Comparison of ENCODE assay signal across 8 mouse cellular contexts in the genomic region with DNA sequence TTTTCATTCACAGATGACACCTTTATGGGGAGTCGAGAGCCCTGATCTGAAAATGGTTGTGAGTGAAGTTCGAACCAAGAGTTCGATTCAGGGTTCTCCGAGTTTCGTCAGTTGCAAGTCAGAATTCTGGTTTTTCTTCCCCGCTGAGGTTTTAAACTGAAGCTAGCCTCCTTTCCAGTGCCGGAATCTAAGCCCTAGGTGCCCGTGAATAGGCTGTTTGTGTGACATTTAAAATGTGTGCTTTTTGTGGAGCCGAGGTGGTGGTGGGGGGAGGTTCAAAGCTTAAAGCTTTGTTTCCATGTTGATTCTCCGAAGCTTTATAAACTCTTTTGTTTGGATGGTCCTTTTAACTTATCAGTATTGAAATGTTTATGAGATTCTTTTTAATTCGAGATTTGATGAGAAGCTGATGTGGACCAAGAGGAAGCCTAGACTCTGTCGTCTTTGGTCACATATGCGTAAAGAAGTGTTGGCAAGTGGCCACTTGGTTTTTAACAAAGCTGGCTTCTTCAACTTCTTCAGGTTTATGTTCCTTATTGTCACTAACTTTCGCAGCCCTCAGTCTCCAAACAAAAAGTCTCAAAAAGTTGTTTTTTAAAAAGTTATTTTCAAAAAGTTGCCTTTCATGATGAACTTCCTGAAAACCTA. TPM values are rescaled to one million over a fixed set of nuclear protein-coding genes. Genes with fewer than 3 reads are reported as not detected.
A peak's percentile ranks its signal among the peaks of the same experiment; 100 is the strongest.
DNase-seq lines count a peak whose midpoint lies in the region; ATAC-seq and TF ChIP-seq lines count a peak whose summit lies in the region.

No protein-coding gene starts in this region.

- WGBS in neural tube, embryonic 13.5 days: 4% methylated on average over 14 of the region's 14 CpGs

- ATAC-seq in neural tube, embryonic 13.5 days (ENCODE audit: low read depth): no peak

- no peaks in the 10 kb centered on the region for H3K36me3 ChIP-seq in testis, adult 2 months (ENCODE audit: control insufficient read depth, insufficient read depth, low read length)
- H3K36me3 ChIP-seq in neural tube, embryonic 13.5 days: peaks cover 3% of the 10 kb centered on the region; the same call in 1 of the 2 replicates

- H3K27me3 ChIP-seq in testis, adult 2 months (ENCODE audit: control insufficient read depth, insufficient read depth, low read length): no peaks in the 10 kb centered on the region
- H3K27me3 ChIP-seq in neural tube, embryonic 13.5 days: no peaks in the 10 kb centered on the region

- H3K9ac ChIP-seq in neural tube, embryonic 13.5 days: peak overlapping the region; percentile 99

- no peak for TF ChIP-seq CTCF in testis, adult 2 months (IDR thresholded peaks at IDR 0.05; ENCODE audit: control insufficient read depth, insufficient read depth, insufficient replicate concordance, low read depth, low read length)

- H3K9me3 ChIP-seq in neural tube, embryonic 13.5 days: no peaks in the 10 kb centered on the region

- H3K4me2 ChIP-seq in neural tube, embryonic 13.5 days: peak overlapping the region; percentile 80

- DNase-seq in adrenal gland, adult 2 months: peak; percentile 15
- no peak for DNase-seq in adrenal gland, adult 18-20 months (ENCODE audit: low spot score in 2 of 2)
- DNase-seq in testis, postnatal 10 days (ENCODE audit: low spot score): no peak
- peak; percentile 17 for DNase-seq in kidney, postnatal 14 days
- no peak for DNase-seq in right cerebral cortex, postnatal 4 days
- no peak for DNase-seq in left cerebral cortex, adult 18-20 months (ENCODE audit: low spot score in 2 of 2)

- peaks cover 6% of the 10 kb centered on the region; the same call in 1 of the 2 replicates for H3K4me1 ChIP-seq in testis, adult 2 months (ENCODE audit: control insufficient read depth, insufficient read depth, low read length)
- peaks cover 24% of the 10 kb centered on the region for H3K4me1 ChIP-seq in neural tube, embryonic 13.5 days (replicated peaks)

- TF ChIP-seq POLR2A in testis, adult 2 months (IDR thresholded peaks at IDR 0.05; ENCODE audit: control insufficient read depth, low read depth, low read length): no peak

- peak overlapping the region; percentile 98 for H3K27ac ChIP-seq in testis, adult 2 months (ENCODE audit: control insufficient read depth, insufficient read depth, low read depth, low read length)
- H3K27ac ChIP-seq in neural tube, embryonic 13.5 days (replicated peaks): peak overlapping the region; percentile 99

- peak overlapping the region; percentile 99 for H3K4me3 ChIP-seq in testis, adult 2 months (ENCODE audit: control insufficient read depth, low read depth, low read length)
- peak overlapping the region; percentile 96 for H3K4me3 ChIP-seq in neural tube, embryonic 13.5 days

RNA-seq across cellular contexts. Expression of gene Aff4, which starts 1.4 kb away (rescaled TPM):
- total RNA-seq in adrenal gland, adult 2 months (2021): 100 to 1,000 TPM; 145 to 306 TPM
- polyA plus RNA-seq in adrenal gland, adult 2 months (2012; rRNA removed): 6.3 and 8.7 TPM in 2 replicates
- 100 to 1,000 TPM; 194 TPM for total RNA-seq in adrenal gland, adult 18-20 months (2021)
- 21.1 and 22.9 TPM in 2 replicates for polyA plus RNA-seq in testis, adult 2 months (2012; rRNA removed)
- polyA plus RNA-seq in neural tube, embryonic 13.5 days (2015; fragmentation: Nextera tagmentation; extraction: Ambion mirVana): 43.3 and 55.2 TPM in 2 replicates
- total RNA-seq in left cerebral cortex, adult 18-20 months (2021): 100 to 1,000 TPM; 199 to 203 TPM

RNA-seq across cellular contexts. Expression of gene Zcchc10, which starts 27.6 kb away (rescaled TPM):
- total RNA-seq in adrenal gland, adult 2 months (2021): 10 to 100 TPM in 1 of 2 experiments, 1 to 10 TPM in 1; 8.8 to 10.1 TPM
- polyA plus RNA-seq in adrenal gland, adult 2 months (2012; rRNA removed): 7.1 and 7.6 TPM in 2 replicates
- total RNA-seq in adrenal gland, adult 18-20 months (2021): 10 to 100 TPM; 10.8 to 11.1 TPM
- polyA plus RNA-seq in testis, adult 2 months (2012; rRNA removed): 3.5 and 4.8 TPM in 2 replicates
- 14.9 and 15.5 TPM in 2 replicates for polyA plus RNA-seq in neural tube, embryonic 13.5 days (2015; fragmentation: Nextera tagmentation; extraction: Ambion mirVana)
- 10 to 100 TPM; 10.5 to 12.8 TPM for total RNA-seq in left cerebral cortex, adult 18-20 months (2021)

RNA-seq across cellular contexts. Expression of gene Hspa4, which starts 51.8 kb away (rescaled TPM):
- total RNA-seq in adrenal gland, adult 2 months (2021): 100 to 1,000 TPM; 194 to 257 TPM
- polyA plus RNA-seq in adrenal gland, adult 2 months (2012; rRNA removed): 54.0 and 57.0 TPM in 2 replicates
- total RNA-seq in adrenal gland, adult 18-20 months (2021): 100 to 1,000 TPM; 272 to 274 TPM
- 36.0 and 38.9 TPM in 2 replicates for polyA plus RNA-seq in testis, adult 2 months (2012; rRNA removed)
- polyA plus RNA-seq in neural tube, embryonic 13.5 days (2015; fragmentation: Nextera tagmentation; extraction: Ambion mirVana): 56.1 and 63.0 TPM in 2 replicates
- 100 to 1,000 TPM; 177 to 179 TPM for total RNA-seq in left cerebral cortex, adult 18-20 months (2021)

Comparison
In these comparisons a context has a peak if more than half of its experiments do, and no peak if none do; other contexts are left out.
1. DNase-seq: peak in adrenal gland, adult 2 months (single experiment) and kidney, postnatal 14 days (single experiment); none in adrenal gland, adult 18-20 months (0 of 2), testis, postnatal 10 days (single experiment), right cerebral cortex, postnatal 4 days (single experiment) and left cerebral cortex, adult 18-20 months (0 of 2).